Mouse (Mus musculus): ENCODE measurements around the gene C1qtnf4. TPM values are rescaled to one million over a fixed set of nuclear protein-coding genes. Genes with fewer than 3 reads are reported as not detected.

Gene C1qtnf4
- total and polyA plus RNA-seq, 3 experiments, result not detected

- dilution Hi-C loops (cut with MboI; ENCODE audit: extremely low pct_ligation_motif_present, extremely low pct_unique_long_range_greater_than_20kb, low sequenced_read_pairs), result no loop called here
- Histone ChIP-seq H3K27ac (ENCODE audit: insufficient read depth, low read depth) (no peak overlapping the region), H3K27me3 (replicated peaks) (no peaks in the 10 kb centered on the region), H3K79me2 (replicated peaks; ENCODE audit: control insufficient read depth, extremely low read depth, insufficient read depth, poor library complexity, severe bottlenecking) (peaks cover 20% of the 10 kb centered on the region), H3K9me3 (replicated peaks; ENCODE audit: low read length) (no peaks in the 10 kb centered on the region), H3K4me1 (ENCODE audit: control insufficient read depth in 1 of 2, insufficient read depth in 2 of 2) (peaks cover 0 to 29% of the 10 kb centered on the region in 2 experiments; a peak in 2 of 4 replicates), H3K4me3 (replicated peaks in 1 of 3; ENCODE audit: low read depth in 2 of 3, low read length in 2 of 3, poor library complexity in 1 of 3) (peak overlapping the region in 2 of 3 experiments; percentile 74 to 85), H3K9ac (ENCODE audit: insufficient read depth, low read depth) (peak overlapping the region; percentile 51), H3K36me3 (replicated peaks in 1 of 2; ENCODE audit: control insufficient read depth in 1 of 2, insufficient read depth in 1 of 2, low read length in 1 of 2) (peaks cover 22 to 40% of the 10 kb centered on the region in 2 experiments), H3K4me2 (ENCODE audit: insufficient read depth, low read depth, poor library complexity, severe bottlenecking) (peak overlapping the region; percentile 93)
- DNase-seq (ENCODE audit: extremely low read depth), result no peak
- TF ChIP-seq MAZ (IDR thresholded peaks at IDR 0.05; ENCODE audit: low read depth, low read length) (no peak), USF1 (IDR thresholded peaks at IDR 0.05; ENCODE audit: low read depth, low read length) (no peak), MAX (IDR thresholded peaks at IDR 0.05; ENCODE audit: low read length) (no peak), E2F4 (IDR thresholded peaks at IDR 0.05; ENCODE audit: insufficient replicate concordance, low read depth, low read length) (no peak), CHD1 (IDR thresholded peaks at IDR 0.05; ENCODE audit: low read depth, low read length) (no peak), UBTF (IDR thresholded peaks at IDR 0.05; ENCODE audit: low read depth, low read length) (no peak), MAFK (IDR thresholded peaks at IDR 0.05; ENCODE audit: insufficient replicate concordance, low read length) (no peak), MYC (IDR thresholded peaks at IDR 0.05; ENCODE audit: low read depth, low read length) (no peak), POLR2AphosphoS2 (IDR thresholded peaks at IDR 0.05; ENCODE audit: low read depth, low read length) (no peak), NRF1 (IDR thresholded peaks at IDR 0.05; ENCODE audit: low read depth, low read length) (no peak), KAT2A (IDR thresholded peaks at IDR 0.05; ENCODE audit: insufficient replicate concordance, low read length) (no peak), JUN (IDR thresholded peaks at IDR 0.05; ENCODE audit: insufficient read depth, low read depth, low read length) (no peak), TCF12 (IDR thresholded peaks at IDR 0.05; ENCODE audit: low read depth, low read length) (no peak), ETS1 (conservative IDR thresholded peaks at IDR 0.05; ENCODE audit: low read depth, low read length) (no peak), RAD21 (IDR thresholded peaks at IDR 0.05; ENCODE audit: low read depth, low read length) (no peak)
- in situ Hi-C loops (cut with MboI; ENCODE audit: low pct_ligation_motif_present, low pct_unique_long_range_greater_than_20kb, low sequenced_read_pairs), result no loop called here
These were observed 37.3 kb upstream of the C1qtnf4 start for GRCm38 (mm10) chr2:90848331-90848730.

DNA sequence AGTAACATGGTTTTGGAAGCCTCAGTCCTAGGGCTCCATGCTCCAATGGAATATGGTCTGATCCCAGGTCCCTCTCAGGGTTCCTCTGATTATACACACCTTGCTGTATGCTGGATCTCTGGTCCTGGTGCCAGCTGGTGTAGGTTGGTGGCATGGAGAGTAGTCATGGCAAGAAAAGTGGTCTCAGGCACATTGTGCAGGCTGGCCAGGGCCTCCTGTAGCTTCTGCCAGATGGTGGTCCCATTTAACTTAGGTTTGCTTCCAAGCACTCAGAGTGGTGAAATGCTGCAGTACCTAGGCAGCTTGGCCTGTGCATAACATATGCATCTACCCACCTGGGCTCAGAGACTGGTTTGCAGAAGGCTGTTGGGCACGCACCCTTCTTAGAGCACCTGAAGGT lies 35.3 kb upstream of the C1qtnf4 start:
- Histone ChIP-seq H3K27me3 (replicated peaks) (no peaks in the 10 kb centered on the region), H3K4me2 (ENCODE audit: insufficient read depth, low read depth, poor library complexity, severe bottlenecking) (no peak overlapping the region), H3K4me1 (ENCODE audit: control insufficient read depth in 1 of 2, insufficient read depth in 2 of 2) (peaks cover 0 to 29% of the 10 kb centered on the region in 2 experiments; a peak in 2 of 4 replicates), H3K9me3 (replicated peaks; ENCODE audit: low read length) (no peaks in the 10 kb centered on the region), H3K4me3 (replicated peaks in 1 of 3; ENCODE audit: low read depth in 2 of 3, low read length in 2 of 3, poor library complexity in 1 of 3) (no peak overlapping the region), H3K79me2 (replicated peaks; ENCODE audit: control insufficient read depth, extremely low read depth, insufficient read depth, poor library complexity, severe bottlenecking) (peaks cover 24% of the 10 kb centered on the region), H3K27ac (ENCODE audit: insufficient read depth, low read depth) (no peak overlapping the region), H3K9ac (ENCODE audit: insufficient read depth, low read depth) (no peak overlapping the region), H3K36me3 (replicated peaks in 1 of 2; ENCODE audit: control insufficient read depth in 1 of 2, insufficient read depth in 1 of 2, low read length in 1 of 2) (peaks cover 32 to 59% of the 10 kb centered on the region in 2 experiments)
- TF ChIP-seq JUN (IDR thresholded peaks at IDR 0.05; ENCODE audit: insufficient read depth, low read depth, low read length), result no peak
- no peak for TF ChIP-seq ZNF384 (IDR thresholded peaks at IDR 0.05; ENCODE audit: low read depth, low read length)
- no peak for TF ChIP-seq MXI1 (IDR thresholded peaks at IDR 0.05; ENCODE audit: low read depth, low read length)
- no peak for TF ChIP-seq ELF1 (IDR thresholded peaks at IDR 0.05; ENCODE audit: low read depth, low read length)
- TF ChIP-seq E2F4 (IDR thresholded peaks at IDR 0.05; ENCODE audit: insufficient replicate concordance, low read depth, low read length), result no peak
- TF ChIP-seq TBP (conservative IDR thresholded peaks at IDR 0.05; ENCODE audit: low read depth, low read length), result no peak
- no peak for TF ChIP-seq CHD2 (IDR thresholded peaks at IDR 0.05; ENCODE audit: low read length)
- TF ChIP-seq MAZ (IDR thresholded peaks at IDR 0.05; ENCODE audit: low read depth, low read length), result no peak
- no peak for TF ChIP-seq MAX (IDR thresholded peaks at IDR 0.05; ENCODE audit: low read length)
- no peak for TF ChIP-seq GABPA (IDR thresholded peaks at IDR 0.05; ENCODE audit: insufficient replicate concordance, low read depth, low read length)
- TF ChIP-seq TCF12 (IDR thresholded peaks at IDR 0.05; ENCODE audit: low read depth, low read length), result no peak
- no peak for TF ChIP-seq RAD21 (IDR thresholded peaks at IDR 0.05; ENCODE audit: low read depth, low read length)
- no peak for TF ChIP-seq KAT2A (IDR thresholded peaks at IDR 0.05; ENCODE audit: insufficient replicate concordance, low read length)
- TF ChIP-seq JUND (conservative IDR thresholded peaks at IDR 0.05; ENCODE audit: low read depth, low read length), result no peak
- dilution Hi-C loops (cut with MboI; ENCODE audit: extremely low pct_ligation_motif_present, extremely low pct_unique_long_range_greater_than_20kb, low sequenced_read_pairs) (no loop called here), in situ Hi-C loops (cut with MboI; ENCODE audit: low pct_ligation_motif_present, low pct_unique_long_range_greater_than_20kb, low sequenced_read_pairs) (no loop called here)
- DNase-seq (ENCODE audit: extremely low read depth), result no peak
